Mouse (Mus musculus) forebrain, embryonic 14.5 days (tissue): ENCODE data around the gene Lfng. TPM values are rescaled to one million over a fixed set of nuclear protein-coding genes. Genes with fewer than 3 reads are reported as not detected.

Source experiments
- polyA plus RNA-seq: library from polyadenylated mRNA; unstranded; fragments of >200 nt; fragmentation: Nextera tagmentation; extraction: Ambion mirVana; gene quantifications from 2 replicates; pipeline ENCODE4 v1.2.1, GENCODE M21; 2014

Gene Lfng
- polyA plus RNA-seq, 1 experiment from 2014 or later = 30.9 TPM

Other genes with a start within 250 kb of the Lfng start
- gene Snx8, start 218.1 kb upstream of the Lfng start, polyA plus RNA-seq = 7.9 and 9.4 TPM in 2 replicates
- gene Eif3b, start 188.0 kb upstream of the Lfng start, polyA plus RNA-seq = 97.8 and 107 TPM in 2 replicates
- not detected in 2 replicates for gene Gm4869, start 161.7 kb upstream of the Lfng start, polyA plus RNA-seq
- gene Chst12, start 101.8 kb upstream of the Lfng start, polyA plus RNA-seq = 11.6 and 15.3 TPM in 2 replicates
- 0.38 TPM in 1 of 2 replicates, not detected in the other for gene Grifin, start 42.2 kb upstream of the Lfng start, polyA plus RNA-seq
- gene Ttyh3, start 41.7 kb downstream of the Lfng start, polyA plus RNA-seq = 65.8 and 72.3 TPM in 2 replicates
- gene Iqce, start 95.1 kb downstream of the Lfng start, polyA plus RNA-seq = 13.4 and 18.9 TPM in 2 replicates
- gene Brat1, start 97.7 kb downstream of the Lfng start, polyA plus RNA-seq = 14.3 and 19.8 TPM in 2 replicates
- 2.6 and 3.6 TPM in 2 replicates for gene Amz1, start 116.8 kb downstream of the Lfng start, polyA plus RNA-seq
- gene Gna12, start 223.1 kb downstream of the Lfng start, polyA plus RNA-seq = 17.4 and 19.9 TPM in 2 replicates